Mouse (Mus musculus) hindbrain, embryonic 14.5 days (tissue): ENCODE data around the gene Cd8b1. TPM values are rescaled to one million over a fixed set of nuclear protein-coding genes. Genes with fewer than 3 reads are reported as not detected.

ENCODE experiments used
- ATAC-seq: fragments of 200-750 bp; cut with Nextera tagmentation; 2 replicates; pipeline ENCODE4 v1.8.0; 2017; ENCODE audit warnings: moderate number of reproducible peaks, mild to moderate bottlenecking, moderate TSS enrichment, moderate library complexity; ENCODE audit not compliant: low FRiP score
- DNase-seq: peaks from one replicate; pipeline ENCODE4 v3.0.0-alpha.2; 2015; ENCODE audit warnings: low spot score
- H3K27ac ChIP-seq: fragments of 300-500 bp; sonication (generic); 2 replicates; pipeline ENCODE4 v1.5.1; 2014; ENCODE audit warnings: mild to moderate bottlenecking, moderate library complexity
- H3K27me3 ChIP-seq: fragments of 300-500 bp; sonication (generic); 2 replicates; pipeline ENCODE4 v1.6.1; 2014; ENCODE audit warnings: mild to moderate bottlenecking, low read length, mixed read lengths; ENCODE audit not compliant: control insufficient read depth, insufficient read depth
- H3K36me3 ChIP-seq: fragments of 300-500 bp; sonication (generic); replicated peaks from 2 replicates; pipeline ENCODE4 v1.6.1; 2014; ENCODE audit not compliant: control insufficient read depth, insufficient read depth
- H3K4me1 ChIP-seq: fragments of 300-500 bp; sonication (generic); replicated peaks from 2 replicates; pipeline ENCODE4 v1.6.1; 2014; ENCODE audit warnings: antibody characterized with exemption, low read length, mixed read lengths; ENCODE audit not compliant: control insufficient read depth, insufficient read depth
- H3K4me2 ChIP-seq: fragments of 300-500 bp; sonication (generic); replicated peaks from 2 replicates; pipeline ENCODE4 v1.6.1; 2014; ENCODE audit warnings: mild to moderate bottlenecking, moderate library complexity
- H3K4me3 ChIP-seq: fragments of 300-500 bp; sonication (generic); replicated peaks from 2 replicates; pipeline ENCODE4 v1.5.1; 2014; ENCODE audit warnings: mild to moderate bottlenecking, low read length
- H3K9ac ChIP-seq: fragments of 300-500 bp; sonication (generic); 2 replicates; pipeline ENCODE4 v1.6.1; 2014
- H3K9me3 ChIP-seq: fragments of 300-500 bp; sonication (generic); 2 replicates; pipeline ENCODE4 v1.6.1; 2016; ENCODE audit warnings: low read length; ENCODE audit not compliant: control insufficient read depth
- WGBS: fragments of 180-500 bp; shearing (Covaris S2); extraction: QIAGEN DNeasy Blood & Tissue Kit; methylation state at CpG from one replicate; pipeline ENCODE4 v1.1.7; 2014; 5-methylcytosine and 5-hydroxymethylcytosine counted together
- polyA plus RNA-seq: library from polyadenylated mRNA; unstranded; fragments of >200 nt; fragmentation: Nextera tagmentation; extraction: Ambion mirVana; gene quantifications from 2 replicates; pipeline ENCODE4 v1.2.1, GENCODE M21; 2014

Gene Cd8b1
- polyA plus RNA-seq, 1 experiment from 2014 or later: not detected

- no peaks in the 10 kb centered on the region for H3K27me3 ChIP-seq
- WGBS: 97% methylated on average over 13 of the region's 13 CpGs
Measured at GRCm38 (mm10) chr6:71376711-71377110, 54.1 kb downstream of the Cd8b1 start.

GRCm38 (mm10) chr6:71381654-71382053, 59.1 kb downstream of the Cd8b1 start:
- H3K9me3 ChIP-seq: no peaks in the 10 kb centered on the region
- DNase-seq: no peak
- no peak overlapping the region for H3K4me3 ChIP-seq
- no peaks in the 10 kb centered on the region for H3K27me3 ChIP-seq
- H3K4me2 ChIP-seq: no peak overlapping the region
- WGBS: 97% methylated on average over 5 of the region's 5 CpGs
- no peaks in the 10 kb centered on the region for H3K4me1 ChIP-seq
- no peak for ATAC-seq
- H3K9ac ChIP-seq: no peak overlapping the region
- H3K36me3 ChIP-seq: no peaks in the 10 kb centered on the region
- no peak overlapping the region for H3K27ac ChIP-seq

More at GRCm38 (mm10) chr6:71376711-71377110, 54.1 kb downstream of the Cd8b1 start:
- Histone ChIP-seq H3K9me3 (no peaks in the 10 kb centered on the region), H3K4me3 (no peak overlapping the region), H3K36me3 (no peaks in the 10 kb centered on the region), H3K4me2 (no peak overlapping the region), H3K9ac (no peak overlapping the region), H3K27ac (no peak overlapping the region), H3K4me1 (no peaks in the 10 kb centered on the region)
- DNase-seq (no peak), ATAC-seq (no peak)

Other genes with a start within 250 kb of the Cd8b1 start
- 4.5 and 5.5 TPM in 2 replicates for gene Thnsl2, start 178.3 kb upstream of the Cd8b1 start, polyA plus RNA-seq
- gene Fabp1, start 123.0 kb upstream of the Cd8b1 start, polyA plus RNA-seq: not detected in 2 replicates
- 20.5 and 21.5 TPM in 2 replicates for gene Krcc1, start 51.1 kb upstream of the Cd8b1 start, polyA plus RNA-seq
- 0.24 and 0.56 TPM in 2 replicates for gene Smyd1, start 555 bp upstream of the Cd8b1 start, polyA plus RNA-seq
- gene Cd8a, start 50.6 kb downstream of the Cd8b1 start, polyA plus RNA-seq: not detected in 2 replicates
- 5.8 TPM in 2 replicates for gene Rmnd5a, start 117.8 kb downstream of the Cd8b1 start, polyA plus RNA-seq
- 31.1 and 35.8 TPM in 2 replicates for gene Rnf103, start 171.1 kb downstream of the Cd8b1 start, polyA plus RNA-seq
- gene Chmp3, start 221.0 kb downstream of the Cd8b1 start, polyA plus RNA-seq: 52.8 and 57.5 TPM in 2 replicates